Mouse (Mus musculus) G1E-ER4 (cell line): ENCODE results near the gene Gsta3. TPM values are rescaled to one million over a fixed set of nuclear protein-coding genes. Genes with fewer than 3 reads are reported as not detected.

Experiments
- GATA1 ChIP-seq: IDR thresholded peaks from one replicate; pipeline ENCODE4 v1.8.0; 2012; ENCODE audit warnings: low read length, inconsistent platforms
- polyA plus RNA-seq: library from polyadenylated mRNA; stranded (reverse); fragments of >175 nt; gene quantifications from 2 replicates; pipeline ENCODE4 v1.2.3, GENCODE M21; 2012

The Gsta3 gene
- polyA plus RNA-seq, 1 experiment = not detected

GRCm38 (mm10) chr1:21252566-21253302 is 12.3 kb downstream of the Gsta3 start:
- TF ChIP-seq GATA1 = no peak

- TF ChIP-seq GATA1 = no peak
Observed at GRCm38 (mm10) chr1:21253303-21253650, 12.9 kb downstream of the Gsta3 start.

GRCm38 (mm10) chr1:21253856-21254255 is 13.5 kb downstream of the Gsta3 start:
- no peak for TF ChIP-seq GATA1

GRCm38 (mm10) chr1:21255625-21256345 is 15.4 kb downstream of the Gsta3 start:
- no peak for TF ChIP-seq GATA1

GRCm38 (mm10) chr1:21256391-21256790 is 16.0 kb downstream of the Gsta3 start:
- no peak for TF ChIP-seq GATA1

GRCm38 (mm10) chr1:21256871-21257270 is 16.5 kb downstream of the Gsta3 start:
- no peak for TF ChIP-seq GATA1

- TF ChIP-seq GATA1 = no peak
Observed at GRCm38 (mm10) chr1:21262401-21262800, 22.0 kb downstream of the Gsta3 start.

GRCm38 (mm10) chr1:21263986-21264385 is 23.6 kb downstream of the Gsta3 start:
- TF ChIP-seq GATA1 = no peak

- no peak for TF ChIP-seq GATA1
Observed at GRCm38 (mm10) chr1:21264747-21265146, 24.4 kb downstream of the Gsta3 start.

- TF ChIP-seq GATA1 = no peak
Observed at GRCm38 (mm10) chr1:21266766-21267165, 26.4 kb downstream of the Gsta3 start.

GRCm38 (mm10) chr1:21271343-21272055 is 31.1 kb downstream of the Gsta3 start:
- no peak for TF ChIP-seq GATA1

GRCm38 (mm10) chr1:21272056-21272431 is 31.7 kb downstream of the Gsta3 start:
- TF ChIP-seq GATA1 = no peak

- no peak for TF ChIP-seq GATA1
Observed at GRCm38 (mm10) chr1:21273091-21273490, 32.7 kb downstream of the Gsta3 start.

- no peak for TF ChIP-seq GATA1
Observed at GRCm38 (mm10) chr1:21274437-21275040, 34.1 kb downstream of the Gsta3 start.

- TF ChIP-seq GATA1 = no peak
Observed at GRCm38 (mm10) chr1:21280306-21280705, 39.9 kb downstream of the Gsta3 start.

GRCm38 (mm10) chr1:21291394-21291793 is 51.0 kb downstream of the Gsta3 start:
- no peak for TF ChIP-seq GATA1
